Mouse (Mus musculus) limb, embryonic 12.5 days (tissue): Measurements from ENCODE around the gene AU018091. TPM values are rescaled to one million over a fixed set of nuclear protein-coding genes. Genes with fewer than 3 reads are reported as not detected.

Source experiments
- ATAC-seq: fragments of 200-750 bp; cut with Nextera tagmentation; 2 replicates; pipeline ENCODE4 v1.8.0; 2017; ENCODE audit warnings: low read depth, moderate TSS enrichment; ENCODE audit not compliant: insufficient number of reproducible peaks, insufficient read depth, low FRiP score, low TSS enrichment
- H3K27ac ChIP-seq: fragments of 300-500 bp; sonication (generic); 2 replicates; pipeline ENCODE4 v1.5.1; 2016; ENCODE audit warnings: mild to moderate bottlenecking, moderate library complexity
- H3K27me3 ChIP-seq: fragments of 300-500 bp; sonication (generic); 2 replicates; pipeline ENCODE4 v1.6.1; 2016; ENCODE audit warnings: mild to moderate bottlenecking, moderate library complexity
- H3K36me3 ChIP-seq: fragments of 300-500 bp; sonication (generic); 2 replicates; pipeline ENCODE4 v1.6.1; 2016; ENCODE audit warnings: mild to moderate bottlenecking, moderate library complexity
- H3K4me1 ChIP-seq: fragments of 300-500 bp; sonication (generic); replicated peaks from 2 replicates; pipeline ENCODE4 v1.6.1; 2016
- H3K4me2 ChIP-seq: fragments of 300-500 bp; sonication (generic); 2 replicates; pipeline ENCODE4 v1.6.1; 2016; ENCODE audit warnings: mild to moderate bottlenecking, moderate library complexity
- H3K4me3 ChIP-seq: fragments of 300-500 bp; sonication (generic); replicated peaks from 2 replicates; pipeline ENCODE4 v1.5.1; 2016; ENCODE audit warnings: mild to moderate bottlenecking
- H3K9ac ChIP-seq: fragments of 300-500 bp; sonication (generic); replicated peaks from 2 replicates; pipeline ENCODE4 v1.6.1; 2016; ENCODE audit warnings: mild to moderate bottlenecking, moderate library complexity
- H3K9me3 ChIP-seq: fragments of 300-500 bp; sonication (generic); 2 replicates; pipeline ENCODE4 v1.6.1; 2016; ENCODE audit warnings: mild to moderate bottlenecking, moderate library complexity
- WGBS: fragments of 180-500 bp; shearing (Covaris S2); methylation state at CpG from one replicate; pipeline ENCODE4 v1.1.7; 2016; 5-methylcytosine and 5-hydroxymethylcytosine counted together
- polyA plus RNA-seq: library from polyadenylated mRNA; unstranded; fragments of >200 nt; fragmentation: Nextera tagmentation; extraction: Ambion mirVana; gene quantifications from 2 replicates; pipeline ENCODE4 v1.2.1, GENCODE M21; 2016

Gene AU018091
- 0.41 and 0.54 TPM in 2 replicates for polyA plus RNA-seq

GRCm38 (mm10) chr7:3168925-3169324, at the start of gene AU018091:
Gene AU018091 (minus strand): TSS chr7:3169203.
- no peak within 1 kb of the TSS for H3K4me3 ChIP-seq
- no peaks in the 10 kb centered on the region for H3K9me3 ChIP-seq
- no peak within 1 kb of the TSS for H3K4me2 ChIP-seq
- no peak within 1 kb of the TSS for H3K27ac ChIP-seq
- H3K9ac ChIP-seq, result no peak within 1 kb of the TSS
- WGBS, result 72% methylated on average over 3 of the region's 3 CpGs
- H3K36me3 ChIP-seq, result no peaks in the 10 kb centered on the region
- H3K27me3 ChIP-seq, result no peaks in the 10 kb centered on the region
- H3K4me1 ChIP-seq, result no peaks in the 10 kb centered on the region
- no peak for ATAC-seq

GRCm38 (mm10) chr7:3217546-3218056, 48.6 kb upstream of the AU018091 start:
- Histone ChIP-seq H3K9ac (no peak overlapping the region), H3K9me3 (no peaks in the 10 kb centered on the region), H3K4me2 (no peak overlapping the region), H3K4me3 (no peak overlapping the region), H3K27me3 (peaks cover 46% of the 10 kb centered on the region), H3K27ac (no peak overlapping the region), H3K4me1 (no peaks in the 10 kb centered on the region), H3K36me3 (no peaks in the 10 kb centered on the region)
- no peak for ATAC-seq
- WGBS, result 17% methylated on average over 10 of the region's 10 CpGs

- no peak for ATAC-seq
- H3K36me3 ChIP-seq, result no peaks in the 10 kb centered on the region
- no peak overlapping the region for H3K27ac ChIP-seq
- 86% methylated on average over 2 of the region's 3 CpGs for WGBS
- no peak overlapping the region for H3K9ac ChIP-seq
- H3K4me1 ChIP-seq, result no peaks in the 10 kb centered on the region
- H3K4me2 ChIP-seq, result no peak overlapping the region
- no peaks in the 10 kb centered on the region for H3K9me3 ChIP-seq
- H3K4me3 ChIP-seq, result no peak overlapping the region
- H3K27me3 ChIP-seq, result peaks cover 43% of the 10 kb centered on the region
These were observed 47.3 kb upstream of the AU018091 start for GRCm38 (mm10) chr7:3216331-3216730.

- no peak for ATAC-seq
- Histone ChIP-seq H3K27ac (no peak overlapping the region), H3K9ac (no peak overlapping the region), H3K9me3 (no peaks in the 10 kb centered on the region), H3K4me3 (no peak overlapping the region), H3K36me3 (no peaks in the 10 kb centered on the region), H3K4me2 (no peak overlapping the region), H3K4me1 (no peaks in the 10 kb centered on the region), H3K27me3 (peaks cover 18% of the 10 kb centered on the region)
- 11% methylated on average over 3 of the region's 3 CpGs for WGBS
These were observed 44.6 kb upstream of the AU018091 start for GRCm38 (mm10) chr7:3213557-3213956.

DNA sequence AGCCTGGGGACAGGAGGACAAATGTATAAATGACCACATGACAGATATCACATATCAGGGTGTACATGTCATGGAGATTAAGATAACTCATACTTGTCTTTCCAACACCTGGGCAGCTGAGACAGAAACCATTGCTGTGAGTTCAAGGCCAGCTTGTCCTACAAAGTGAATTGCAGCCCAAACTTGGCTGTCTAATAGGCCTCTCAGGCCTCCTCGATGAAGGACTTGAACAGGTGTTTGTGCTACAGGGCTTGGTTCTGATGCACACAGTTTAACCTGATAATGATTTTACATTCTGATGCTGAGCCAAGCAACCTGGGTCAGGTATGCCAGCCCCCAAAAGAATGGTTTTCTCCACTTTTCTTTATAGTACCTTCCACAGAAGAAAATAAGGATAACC, 44.2 kb upstream of the AU018091 start:
- Histone ChIP-seq H3K36me3 (no peaks in the 10 kb centered on the region), H3K9ac (no peak overlapping the region), H3K4me1 (no peaks in the 10 kb centered on the region), H3K4me2 (no peak overlapping the region), H3K9me3 (no peaks in the 10 kb centered on the region), H3K27me3 (peaks cover 14% of the 10 kb centered on the region), H3K27ac (no peak overlapping the region), H3K4me3 (no peak overlapping the region)
- 69% methylated on average over 1 of the region's 1 CpGs for WGBS
- no peak for ATAC-seq

DNA sequence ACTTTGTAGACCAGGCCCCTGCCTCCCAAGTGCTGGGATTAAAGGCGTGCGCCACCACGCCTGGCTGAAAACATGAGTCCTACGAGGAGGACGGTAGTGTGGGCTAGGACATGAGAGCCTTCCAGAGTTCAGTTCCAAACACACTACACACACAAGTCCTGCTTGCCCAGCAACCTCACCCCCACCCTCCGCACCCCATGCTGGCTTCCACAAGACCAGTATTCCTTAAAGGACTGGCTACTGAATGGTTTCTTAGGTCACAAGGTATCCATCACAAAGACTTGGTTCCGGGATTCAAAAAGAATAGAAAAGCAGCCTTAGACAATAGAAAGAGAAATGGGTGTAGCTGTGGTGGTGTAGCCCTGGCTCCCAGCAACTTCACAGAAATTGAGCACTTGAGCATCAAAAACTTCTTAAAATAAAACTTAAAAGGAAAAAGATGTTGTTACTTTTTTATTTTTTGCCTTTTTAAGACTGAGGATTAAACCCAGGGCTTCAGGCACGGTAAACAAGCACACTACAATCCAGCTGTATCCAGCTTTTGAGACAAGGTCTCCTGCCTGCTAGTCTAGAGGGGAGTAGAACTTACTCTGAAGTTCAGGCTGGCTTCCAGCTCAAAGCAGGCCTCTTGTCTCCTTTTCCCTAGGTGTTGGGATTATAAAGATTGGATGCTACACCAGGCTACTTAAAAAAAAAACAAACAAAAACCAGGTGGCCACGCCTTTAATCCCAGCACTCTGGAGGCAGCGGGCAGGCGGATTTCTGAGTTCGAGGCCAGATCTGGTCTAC, 43.2 kb upstream of the AU018091 start:
- Histone ChIP-seq H3K27me3 (peaks cover 5% of the 10 kb centered on the region; the same call in 1 of the 2 replicates), H3K9ac (no peak overlapping the region), H3K36me3 (no peaks in the 10 kb centered on the region), H3K4me3 (no peak overlapping the region), H3K27ac (no peak overlapping the region), H3K4me2 (no peak overlapping the region), H3K4me1 (no peaks in the 10 kb centered on the region), H3K9me3 (no peaks in the 10 kb centered on the region)
- WGBS, result 68% methylated on average over 12 of the region's 12 CpGs
- ATAC-seq, result no peak

- Histone ChIP-seq H3K4me2 (no peak overlapping the region), H3K27ac (no peak overlapping the region), H3K9me3 (no peaks in the 10 kb centered on the region), H3K36me3 (no peaks in the 10 kb centered on the region), H3K4me3 (no peak overlapping the region), H3K4me1 (no peaks in the 10 kb centered on the region), H3K27me3 (peaks cover 4% of the 10 kb centered on the region; the same call in 1 of the 2 replicates), H3K9ac (no peak overlapping the region)
- no peak for ATAC-seq
- 80% methylated on average over 8 of the region's 8 CpGs for WGBS
These were observed 42.5 kb upstream of the AU018091 start for GRCm38 (mm10) chr7:3211518-3211917.

- no peaks in the 10 kb centered on the region for H3K4me1 ChIP-seq
- no peak overlapping the region for H3K4me2 ChIP-seq
- no peak overlapping the region for H3K9ac ChIP-seq
- no peaks in the 10 kb centered on the region for H3K9me3 ChIP-seq
- H3K27ac ChIP-seq, result no peak overlapping the region
- no peak for ATAC-seq
- 46% methylated on average over 6 of the region's 6 CpGs for WGBS
- no peak overlapping the region for H3K4me3 ChIP-seq
- H3K27me3 ChIP-seq, result no peaks in the 10 kb centered on the region
- H3K36me3 ChIP-seq, result no peaks in the 10 kb centered on the region
These were observed 41.6 kb upstream of the AU018091 start for GRCm38 (mm10) chr7:3210605-3211004.

GRCm38 (mm10) chr7:3206520-3206919, 37.5 kb upstream of the AU018091 start:
- H3K4me1 ChIP-seq, result no peaks in the 10 kb centered on the region; the same call in 1 of the 2 replicates
- no peak overlapping the region for H3K4me2 ChIP-seq
- no peak overlapping the region for H3K27ac ChIP-seq
- no peak for ATAC-seq
- no peaks in the 10 kb centered on the region for H3K27me3 ChIP-seq
- H3K9me3 ChIP-seq, result no peaks in the 10 kb centered on the region
- WGBS, result 29% methylated on average over 4 of the region's 4 CpGs
- no peak overlapping the region for H3K9ac ChIP-seq
- no peak overlapping the region for H3K4me3 ChIP-seq
- H3K36me3 ChIP-seq, result no peaks in the 10 kb centered on the region

DNA sequence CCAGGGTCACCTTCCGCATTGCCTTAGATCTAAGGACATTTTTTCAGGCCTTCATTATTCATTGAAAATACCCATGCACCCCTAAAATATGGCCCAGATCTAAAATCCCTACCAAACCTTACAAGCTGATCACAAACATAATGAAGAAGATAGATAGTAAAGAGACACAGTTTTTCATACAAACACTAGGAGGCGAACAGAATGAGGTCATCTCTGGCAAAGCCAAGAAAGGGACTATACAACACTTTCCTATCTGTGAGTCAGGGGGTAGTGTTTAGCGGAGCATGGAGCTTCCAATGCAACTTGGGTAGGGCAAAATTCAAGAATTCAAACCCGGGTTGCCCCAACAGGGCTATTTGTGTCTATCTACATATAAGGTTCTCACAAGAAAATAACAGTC, 35.6 kb upstream of the AU018091 start:
- Histone ChIP-seq H3K27me3 (no peaks in the 10 kb centered on the region), H3K4me1 (no peaks in the 10 kb centered on the region; the same call in 1 of the 2 replicates), H3K4me3 (no peak overlapping the region), H3K36me3 (no peaks in the 10 kb centered on the region), H3K4me2 (no peak overlapping the region), H3K27ac (no peak overlapping the region), H3K9me3 (no peaks in the 10 kb centered on the region), H3K9ac (no peak overlapping the region)
- no peak for ATAC-seq
- WGBS, result 80% methylated on average over 4 of the region's 4 CpGs

- Histone ChIP-seq H3K9me3 (no peaks in the 10 kb centered on the region), H3K27ac (no peak overlapping the region)
These were observed 34.9 kb upstream of the AU018091 start for GRCm38 (mm10) chr7:3203890-3204289.

More at GRCm38 (mm10) chr7:3203890-3204289, 34.9 kb upstream of the AU018091 start:
- Histone ChIP-seq H3K27me3 (no peaks in the 10 kb centered on the region), H3K4me3 (no peak overlapping the region), H3K4me1 (no peaks in the 10 kb centered on the region; the same call in 1 of the 2 replicates), H3K36me3 (no peaks in the 10 kb centered on the region), H3K4me2 (no peak overlapping the region), H3K9ac (no peak overlapping the region)
- WGBS, result 13% methylated on average over 3 of the region's 3 CpGs
- no peak for ATAC-seq
